Mouse (Mus musculus): ENCODE measurements around the gene Galt.

Galt gene

GRCm38 (mm10) chr4:41754797-41755337 lies at the start of gene Galt:
Gene Galt (plus strand): TSS chr4:41755228.
- in situ Hi-C loops (cut with MboI), result no loop called here

- in situ Hi-C loops (cut with MboI), result loop anchor here (25.0 kb wide), 1 partner anchor 144 kb away; the partner anchor contains the start of genes Dnaic1 and Fam219a
Measured at GRCm38 (mm10) chr4:41705922-41706754, 48.9 kb upstream of the Galt start.

GRCm38 (mm10) chr4:41707011-41707535 lies 48.0 kb upstream of the Galt start:
- in situ Hi-C loops (cut with MboI), result loop anchor here (25.0 kb wide), 1 partner anchor 145 kb away; the partner anchor contains the start of genes Dnaic1 and Fam219a

- in situ Hi-C loops (cut with MboI), result loop anchor here (25.0 kb wide), 1 partner anchor 146 kb away; the partner anchor contains the start of genes Dnaic1 and Fam219a
Measured at GRCm38 (mm10) chr4:41708192-41708745, 46.8 kb upstream of the Galt start.

GRCm38 (mm10) chr4:41710229-41710628 lies 44.8 kb upstream of the Galt start:
- in situ Hi-C loops (cut with MboI), result loop anchor here (25.0 kb wide), 1 partner anchor 148 kb away; the partner anchor contains the start of genes Dnaic1 and Fam219a

GRCm38 (mm10) chr4:41711705-41712375 lies 43.2 kb upstream of the Galt start:
- in situ Hi-C loops (cut with MboI), result loop anchor here (25.0 kb wide), 1 partner anchor 150 kb away; the partner anchor contains the start of genes Dnaic1 and Fam219a

- in situ Hi-C loops (cut with MboI), result loop anchor here (25.0 kb wide), 1 partner anchor 150 kb away; the partner anchor contains the start of genes Dnaic1 and Fam219a
Measured at GRCm38 (mm10) chr4:41712421-41713196, 42.4 kb upstream of the Galt start.

GRCm38 (mm10) chr4:41713197-41714067 lies 41.6 kb upstream of the Galt start, which contains the start of gene Rpp25l:
Gene Rpp25l (minus strand): TSS chr4:41713534.
- in situ Hi-C loops (cut with MboI), result loop anchor here (25.0 kb wide), 1 partner anchor 151 kb away; the partner anchor contains the start of genes Dnaic1 and Fam219a

- in situ Hi-C loops (cut with MboI), result loop anchor here (25.0 kb wide), 1 partner anchor 152 kb away; the partner anchor contains the start of genes Dnaic1 and Fam219a
Measured at GRCm38 (mm10) chr4:41714276-41714675, 40.8 kb upstream of the Galt start.

GRCm38 (mm10) chr4:41715082-41715481 lies 39.9 kb upstream of the Galt start:
- in situ Hi-C loops (cut with MboI), result loop anchor here (25.0 kb wide), 1 partner anchor 153 kb away; the partner anchor contains the start of genes Dnaic1 and Fam219a

- in situ Hi-C loops (cut with MboI), result loop anchor here (25.0 kb wide), 1 partner anchor 153 kb away; the partner anchor contains the start of genes Dnaic1 and Fam219a
Measured at GRCm38 (mm10) chr4:41715596-41715995, 39.4 kb upstream of the Galt start.

GRCm38 (mm10) chr4:41716834-41717233 lies 38.2 kb upstream of the Galt start:
- in situ Hi-C loops (cut with MboI), result loop anchor here (25.0 kb wide), 1 partner anchor 155 kb away; the partner anchor contains the start of genes Dnaic1 and Fam219a

GRCm38 (mm10) chr4:41722918-41723351 lies 32.1 kb upstream of the Galt start, which contains the start of gene Dctn3:
Gene Dctn3 (minus strand): TSS chr4:41723170.
- in situ Hi-C loops (cut with MboI), result loop anchor here (25.0 kb wide), 1 partner anchor 161 kb away; the partner anchor contains the start of genes Dnaic1 and Fam219a

- in situ Hi-C loops (cut with MboI), result no loop called here
Measured at GRCm38 (mm10) chr4:41726826-41727621, 28.0 kb upstream of the Galt start.

GRCm38 (mm10) chr4:41731052-41731765 lies 23.8 kb upstream of the Galt start, which contains the start of gene Arid3c:
Gene Arid3c (minus strand): TSS chr4:41731142.
- in situ Hi-C loops (cut with MboI), result no loop called here

GRCm38 (mm10) chr4:41737602-41738255 lies 17.3 kb upstream of the Galt start:
- in situ Hi-C loops (cut with MboI), result no loop called here

GRCm38 (mm10) chr4:41738256-41738603 lies 16.8 kb upstream of the Galt start:
- in situ Hi-C loops (cut with MboI), result no loop called here
